Mouse (Mus musculus): ENCODE measurements around the gene Vmn1r4.

Vmn1r4 gene

DNA sequence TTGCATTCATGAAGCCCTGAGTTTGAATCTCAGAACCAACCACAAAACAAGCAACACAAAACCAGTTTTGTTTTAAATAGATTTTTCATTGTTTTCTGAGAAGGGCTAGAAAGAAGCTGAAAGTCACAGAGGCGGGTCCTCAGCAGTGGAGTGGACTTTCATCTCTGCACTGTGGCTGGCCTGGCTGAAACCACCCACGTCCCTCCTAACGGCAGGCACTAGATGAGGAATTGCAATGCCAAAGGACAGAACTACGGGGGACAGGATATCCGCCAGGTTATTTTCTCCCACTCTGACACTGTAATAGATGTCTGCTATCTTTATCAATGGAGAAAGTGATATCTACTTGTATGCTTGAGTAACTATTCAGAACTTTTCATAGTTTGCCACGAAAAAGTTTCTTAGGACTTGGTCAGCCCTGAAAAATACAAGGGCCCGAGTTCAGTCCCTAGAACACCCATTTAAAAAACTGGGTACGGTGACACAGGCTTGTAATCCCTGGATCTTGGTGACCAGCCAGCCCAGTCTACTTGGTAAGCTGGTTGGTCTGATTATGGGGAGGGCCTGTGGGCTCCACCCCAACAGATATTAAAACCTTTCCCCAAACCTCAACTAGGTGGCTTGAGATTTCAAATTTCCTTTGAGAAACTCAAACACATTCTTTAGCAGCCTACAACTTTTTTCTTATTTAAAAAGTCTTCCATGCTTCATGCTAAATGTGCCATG is 17.5 kb upstream of the Vmn1r4 start:
- no peak for TF ChIP-seq GATA4 (IDR thresholded peaks at IDR 0.05; ENCODE audit: insufficient replicate concordance, low read length)

DNA sequence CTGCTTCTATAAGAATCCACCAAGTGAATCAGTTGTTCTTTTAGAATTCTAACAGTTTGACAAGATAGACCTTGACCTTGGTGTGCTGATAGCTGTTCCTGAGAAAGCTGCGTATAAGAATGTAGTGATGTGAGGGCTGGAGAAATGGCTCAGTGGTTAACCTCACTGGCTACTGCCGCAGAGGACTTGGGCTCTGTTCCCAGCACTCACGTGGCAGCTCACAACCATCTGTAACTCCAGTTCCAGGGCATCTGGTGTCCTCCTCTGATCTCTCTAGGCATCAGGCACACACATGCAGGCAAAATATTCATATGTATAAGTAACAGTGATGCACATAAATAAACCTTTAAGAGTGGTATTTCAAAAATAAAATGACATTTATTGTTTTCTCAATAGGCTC is 15.8 kb upstream of the Vmn1r4 start:
- no peak for TF ChIP-seq GATA4 (IDR thresholded peaks at IDR 0.05; ENCODE audit: insufficient replicate concordance, low read length)

DNA sequence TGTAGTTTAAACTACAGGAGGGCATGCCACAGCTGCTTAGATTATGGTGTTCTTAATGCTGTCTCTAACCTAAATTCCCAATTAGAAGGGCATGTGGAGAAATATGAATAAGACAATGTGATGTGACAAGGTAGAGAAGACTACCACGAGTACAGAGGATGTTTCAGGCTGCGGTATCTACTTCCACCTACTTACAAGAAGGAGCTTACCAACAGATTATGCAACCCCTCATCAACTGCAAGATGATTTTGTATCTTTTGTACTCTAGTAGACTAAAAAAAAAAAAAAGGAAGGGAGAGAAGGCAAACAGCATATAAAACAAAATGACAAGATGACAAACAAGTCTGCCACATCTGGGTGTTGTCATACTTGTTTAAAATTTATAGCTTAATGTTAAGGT is 15.4 kb upstream of the Vmn1r4 start:
- TF ChIP-seq GATA4 (IDR thresholded peaks at IDR 0.05; ENCODE audit: insufficient replicate concordance, low read length) = no peak

DNA sequence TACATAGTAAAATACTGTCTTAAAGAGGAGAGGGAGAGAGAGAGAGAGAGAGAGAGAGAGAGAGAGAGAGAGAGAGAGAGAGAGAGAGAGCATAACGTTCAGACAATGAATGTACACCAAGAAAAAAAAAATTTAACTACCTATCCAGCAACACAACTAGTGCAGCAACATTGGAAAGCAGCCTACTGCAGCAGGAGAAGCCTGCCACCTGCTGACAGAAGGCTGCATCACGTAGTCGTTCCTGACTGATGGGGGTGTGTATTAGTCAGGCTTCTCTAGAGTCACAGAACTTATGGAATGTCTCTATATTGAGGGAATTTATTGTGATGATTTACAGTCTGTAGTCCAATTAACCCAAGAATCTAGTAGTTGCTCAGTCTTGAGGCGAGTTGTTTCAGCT is 14.9 kb upstream of the Vmn1r4 start:
- no peak for TF ChIP-seq GATA4 (IDR thresholded peaks at IDR 0.05; ENCODE audit: insufficient replicate concordance, low read length)

DNA sequence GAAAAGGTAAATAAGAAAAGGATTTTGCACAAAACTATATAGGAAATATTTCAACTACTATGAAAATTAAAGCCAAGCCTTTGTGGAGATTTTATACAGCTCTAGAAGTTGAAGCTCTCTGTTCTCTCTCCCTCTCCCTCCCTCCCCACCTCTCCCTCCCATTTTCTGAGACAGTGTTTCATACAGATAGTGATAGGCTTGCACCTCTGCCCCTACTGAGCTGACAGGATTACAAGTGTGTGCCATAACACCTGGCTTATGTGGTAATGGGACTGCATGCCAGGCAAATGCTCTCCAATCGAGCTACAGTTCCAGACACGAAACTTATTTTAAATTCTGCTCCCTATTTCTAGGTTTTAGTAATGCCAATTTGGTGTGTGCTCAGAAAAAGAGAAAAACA is 12.9 kb upstream of the Vmn1r4 start:
- no peak for TF ChIP-seq GATA4 (IDR thresholded peaks at IDR 0.05; ENCODE audit: insufficient replicate concordance, low read length)

DNA sequence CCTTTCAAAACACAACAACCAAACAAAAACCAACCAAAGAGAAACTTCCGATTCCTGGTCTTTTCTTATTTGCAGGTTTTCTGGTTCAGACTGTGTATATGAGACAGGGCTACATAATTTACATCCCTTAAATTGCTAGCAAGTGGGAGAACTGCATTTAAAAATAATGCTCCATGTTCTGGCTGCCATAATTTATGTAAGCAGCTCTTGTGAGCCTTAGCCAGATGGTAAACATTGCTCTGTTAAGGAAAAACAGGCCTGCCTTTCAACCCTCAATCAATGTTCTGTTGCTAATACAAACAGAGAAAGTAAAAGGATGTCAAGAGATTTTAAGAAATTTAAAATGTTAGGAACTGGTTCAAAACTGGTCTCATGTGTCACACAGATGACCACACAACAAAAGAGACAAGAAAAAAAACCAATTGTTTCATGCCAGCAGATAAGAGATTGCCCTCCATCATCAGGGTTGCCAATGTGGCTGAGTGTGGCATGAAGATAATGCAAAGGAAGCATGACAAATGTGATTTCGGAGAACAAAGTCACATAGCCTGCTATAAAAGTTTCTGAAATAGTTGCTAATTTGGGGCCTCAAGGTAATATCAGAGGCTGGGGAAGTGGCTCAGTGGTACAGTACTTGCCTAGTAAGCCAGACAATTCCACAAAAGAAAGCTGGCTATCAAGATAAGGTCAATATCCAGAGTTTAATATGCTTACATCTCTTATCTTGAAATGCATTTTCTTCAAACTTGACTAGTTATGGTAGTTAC is 10.5 kb upstream of the Vmn1r4 start:
- TF ChIP-seq GATA4 (IDR thresholded peaks at IDR 0.05; ENCODE audit: insufficient replicate concordance, low read length) = peak; percentile 37; the same call in 1 of the 2 replicates

DNA sequence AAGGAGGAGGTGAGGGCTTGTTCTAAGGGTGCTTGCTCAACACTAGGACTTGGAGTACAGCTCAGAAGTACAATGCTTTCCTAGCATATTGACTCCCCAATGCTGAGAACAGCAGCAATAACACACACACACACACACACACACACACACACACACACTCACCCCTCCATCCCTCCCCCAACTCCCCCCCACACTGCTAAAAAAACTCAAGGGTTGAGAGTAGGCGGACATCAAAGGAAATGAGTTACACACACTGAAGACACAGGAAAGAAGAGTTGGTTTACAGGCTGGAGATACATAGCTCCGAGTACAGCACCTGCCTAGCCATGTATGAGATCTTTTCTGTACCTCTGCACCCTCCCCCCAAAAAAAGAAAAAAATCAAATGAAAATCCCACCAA is 7.5 kb upstream of the Vmn1r4 start:
- TF ChIP-seq GATA4 (IDR thresholded peaks at IDR 0.05; ENCODE audit: insufficient replicate concordance, low read length) = no peak

DNA sequence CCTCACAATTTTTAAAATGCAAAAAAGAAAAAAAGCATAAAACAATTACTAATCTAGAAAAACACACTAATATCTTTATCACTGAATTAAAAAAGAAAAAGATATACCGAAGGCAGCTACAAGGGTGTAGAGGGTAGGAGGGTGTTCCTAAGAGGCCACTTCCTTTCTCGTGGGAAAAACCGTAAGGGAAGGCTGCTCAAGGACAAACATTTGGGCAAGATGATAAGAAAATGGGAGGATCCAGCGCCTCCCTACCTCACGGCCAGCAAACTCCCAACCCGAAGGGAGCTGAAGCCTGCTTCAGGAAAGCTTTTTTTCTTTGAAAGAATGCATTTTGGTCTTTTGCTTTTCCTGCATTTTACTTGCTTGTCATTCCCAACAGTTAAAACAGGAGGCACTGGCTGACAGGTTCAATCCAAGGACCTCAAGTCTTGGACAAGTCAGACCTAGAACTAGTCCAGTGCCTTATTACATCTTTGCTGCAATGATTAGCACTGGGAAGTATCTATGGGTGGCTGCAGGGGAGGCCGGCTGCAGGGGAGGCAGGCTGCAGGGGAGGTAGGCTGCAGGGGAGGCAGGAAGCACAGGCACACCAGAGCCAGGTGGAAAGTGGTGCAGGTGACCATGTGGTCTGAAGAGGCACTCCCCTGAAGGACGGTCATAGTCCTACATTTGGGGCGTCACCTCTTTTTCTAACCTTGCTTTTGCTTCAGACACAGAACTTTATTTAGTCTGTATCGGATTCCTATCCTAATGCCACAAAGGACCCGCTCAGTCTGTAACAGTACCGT is 6.0 kb upstream of the Vmn1r4 start:
- TF ChIP-seq GATA4 (IDR thresholded peaks at IDR 0.05; ENCODE audit: insufficient replicate concordance, low read length) = peak; percentile 77; the same call in 1 of the 2 replicates

DNA sequence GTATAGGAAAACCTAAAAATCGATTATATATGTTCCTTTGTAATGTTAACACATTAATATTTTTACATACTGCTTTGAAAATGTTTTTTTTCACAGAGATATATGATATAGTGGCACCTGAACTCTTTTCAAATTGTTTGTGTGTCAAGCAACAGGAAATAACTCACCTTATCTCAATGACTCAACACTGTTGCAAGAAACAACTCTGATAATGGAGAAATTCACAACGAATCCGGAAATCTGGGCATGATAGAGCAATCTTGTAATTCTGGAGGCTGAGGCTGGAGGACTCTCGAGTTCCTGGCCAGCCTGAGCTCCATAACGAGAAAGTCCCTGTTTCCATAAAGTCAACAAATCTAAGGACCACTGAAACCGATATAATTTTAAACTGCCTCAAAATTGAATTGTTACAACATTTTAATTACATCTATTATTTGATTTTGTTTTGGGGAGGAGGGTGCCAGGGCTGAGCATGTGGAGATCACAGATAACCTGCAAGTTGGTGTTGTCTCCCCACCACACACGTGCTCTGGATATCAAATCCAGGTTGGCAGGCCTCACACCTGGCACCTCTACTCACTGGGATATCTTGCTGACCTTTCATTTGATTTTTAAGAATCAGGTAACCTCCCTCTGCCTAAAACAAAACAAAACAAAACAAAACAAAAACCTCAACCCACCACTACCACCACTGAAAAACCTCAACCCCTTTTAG is 4.3 kb upstream of the Vmn1r4 start:
- peak; percentile 82; the same call in 1 of the 2 replicates for TF ChIP-seq GATA4 (IDR thresholded peaks at IDR 0.05; ENCODE audit: insufficient replicate concordance, low read length)

DNA sequence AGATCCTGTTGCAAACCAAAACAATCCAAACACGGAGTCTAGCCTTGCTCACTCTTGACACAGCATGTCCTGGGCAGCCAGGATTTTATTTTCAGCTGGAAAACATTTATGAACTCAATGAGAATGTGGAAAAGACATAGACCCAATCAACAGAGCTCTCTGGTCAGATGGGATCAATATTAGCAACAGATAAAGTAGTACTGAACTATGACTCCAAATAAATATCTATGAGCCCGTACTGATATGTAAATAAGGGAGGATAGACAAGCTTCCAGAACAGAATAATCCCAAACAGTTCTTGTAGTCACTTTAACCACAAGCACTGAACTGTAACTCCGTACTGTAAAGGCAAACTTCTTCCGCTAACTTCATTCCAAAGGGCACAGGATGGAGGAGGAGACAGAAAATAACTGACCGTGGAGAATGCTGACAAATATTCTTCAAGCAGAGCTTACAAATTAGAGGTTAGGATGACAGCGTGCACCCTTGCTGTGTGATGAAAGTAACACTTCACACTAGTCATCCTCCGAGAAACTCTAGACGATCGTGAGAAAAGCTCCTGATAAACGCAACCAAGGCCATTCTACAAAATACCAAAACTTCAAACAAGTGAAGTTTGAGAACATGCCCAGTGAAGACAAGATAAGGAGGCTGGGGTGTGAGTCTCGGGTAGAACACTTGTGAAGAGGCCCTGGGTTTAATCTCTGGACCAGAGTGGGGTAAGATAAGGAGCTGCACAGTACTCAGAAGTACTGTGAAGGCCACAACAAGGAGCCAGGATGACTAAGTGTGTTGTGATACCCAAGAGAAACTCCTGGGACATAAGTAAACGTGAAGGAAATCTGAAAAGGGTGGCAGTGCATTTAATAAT is 3.4 kb upstream of the Vmn1r4 start:
- peak; percentile 51; the same call in 1 of the 2 replicates for TF ChIP-seq GATA4 (IDR thresholded peaks at IDR 0.05; ENCODE audit: insufficient replicate concordance, low read length)

DNA sequence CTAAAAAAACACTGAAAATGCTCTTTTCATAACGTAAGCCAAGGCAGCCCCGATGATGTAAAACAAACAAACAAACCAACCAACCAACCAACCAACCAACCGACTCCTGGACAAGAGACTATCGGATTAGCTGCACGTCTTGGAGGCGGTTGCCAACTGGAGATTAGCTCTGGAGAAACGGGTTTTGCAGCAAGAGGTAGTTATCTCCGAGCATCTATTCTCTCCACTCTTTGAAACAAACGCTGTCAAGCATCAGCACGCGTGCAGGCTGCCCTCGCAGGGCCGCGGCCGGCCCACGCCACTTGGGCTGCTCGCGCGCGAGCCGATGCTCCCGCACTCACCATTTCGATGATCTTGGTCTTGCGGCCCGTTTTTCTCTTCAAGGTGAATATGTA is 487 bp upstream of the Vmn1r4 start:
- TF ChIP-seq GATA4 (IDR thresholded peaks at IDR 0.05; ENCODE audit: insufficient replicate concordance, low read length) = no peak; the same call in 1 of the 2 replicates

DNA sequence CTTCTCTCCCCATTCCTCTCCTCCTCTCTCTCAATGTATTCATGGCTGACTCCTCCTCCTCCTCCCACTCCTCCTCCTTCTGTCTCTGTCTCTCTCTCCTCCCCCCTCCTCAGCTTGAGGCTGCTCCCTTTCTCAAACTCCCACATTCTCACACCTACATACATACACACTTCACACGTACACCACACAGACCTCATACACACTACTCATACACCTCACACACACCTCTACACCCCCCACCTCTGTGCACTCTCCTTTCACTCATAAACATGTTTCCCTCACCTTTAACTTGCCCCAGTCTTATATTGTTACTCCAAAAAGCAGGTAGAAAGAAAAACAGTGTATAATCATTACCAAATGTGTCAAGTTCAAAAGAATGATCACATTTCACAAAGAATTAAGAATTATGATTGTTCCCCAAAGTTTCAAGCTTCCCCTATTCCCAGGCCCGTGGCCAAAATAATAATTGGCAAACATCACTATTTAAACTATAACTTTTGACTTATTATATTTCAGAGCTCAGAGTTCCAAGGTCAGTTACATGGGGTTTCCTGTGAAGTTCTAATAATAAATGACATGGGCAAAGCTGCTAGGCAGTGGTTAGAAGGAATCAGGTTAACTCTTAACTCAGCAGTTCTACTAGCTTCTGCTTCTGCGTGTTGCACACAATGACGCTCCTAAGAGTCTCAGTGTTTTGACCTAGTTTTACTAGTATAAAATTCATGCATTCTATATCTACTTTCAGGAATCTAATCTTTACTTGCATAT is 8.0 kb downstream of the Vmn1r4 start:
- no peak for TF ChIP-seq GATA4 (IDR thresholded peaks at IDR 0.05; ENCODE audit: insufficient replicate concordance, low read length)

DNA sequence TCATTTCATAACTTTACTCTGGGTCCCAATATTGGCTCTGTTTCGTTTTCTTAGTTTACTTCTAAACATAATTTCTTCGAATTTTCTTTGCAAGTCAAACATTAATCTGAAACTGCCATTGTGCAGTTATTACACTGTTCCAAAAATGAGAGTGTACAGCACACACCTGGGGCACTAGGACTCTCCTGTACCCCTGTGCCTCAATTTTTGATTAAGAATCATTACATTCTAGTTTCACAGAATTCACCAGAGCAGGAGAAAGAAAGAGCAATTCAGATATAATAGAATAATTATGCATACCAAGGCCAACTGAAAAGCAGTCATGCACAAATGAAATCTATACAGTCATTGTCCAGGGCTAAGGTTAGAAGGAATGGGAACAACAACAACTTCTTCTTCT is 8.6 kb downstream of the Vmn1r4 start:
- TF ChIP-seq GATA4 (IDR thresholded peaks at IDR 0.05; ENCODE audit: insufficient replicate concordance, low read length) = no peak

Measured in liver, adult (tissue).